Mouse (Mus musculus): ENCODE measurements around the gene Ccno. TPM values are rescaled to one million over a fixed set of nuclear protein-coding genes. Genes with fewer than 3 reads are reported as not detected.
"Not testable (repeated sequence)": the region's sequence is repeated elsewhere in the genome, so short reads cannot be mapped to it uniquely, and the experiment has no call there.

Ccno gene
- total RNA-seq, 2 experiments from 2014 or later: 0.70 to 0.92 TPM

DNA sequence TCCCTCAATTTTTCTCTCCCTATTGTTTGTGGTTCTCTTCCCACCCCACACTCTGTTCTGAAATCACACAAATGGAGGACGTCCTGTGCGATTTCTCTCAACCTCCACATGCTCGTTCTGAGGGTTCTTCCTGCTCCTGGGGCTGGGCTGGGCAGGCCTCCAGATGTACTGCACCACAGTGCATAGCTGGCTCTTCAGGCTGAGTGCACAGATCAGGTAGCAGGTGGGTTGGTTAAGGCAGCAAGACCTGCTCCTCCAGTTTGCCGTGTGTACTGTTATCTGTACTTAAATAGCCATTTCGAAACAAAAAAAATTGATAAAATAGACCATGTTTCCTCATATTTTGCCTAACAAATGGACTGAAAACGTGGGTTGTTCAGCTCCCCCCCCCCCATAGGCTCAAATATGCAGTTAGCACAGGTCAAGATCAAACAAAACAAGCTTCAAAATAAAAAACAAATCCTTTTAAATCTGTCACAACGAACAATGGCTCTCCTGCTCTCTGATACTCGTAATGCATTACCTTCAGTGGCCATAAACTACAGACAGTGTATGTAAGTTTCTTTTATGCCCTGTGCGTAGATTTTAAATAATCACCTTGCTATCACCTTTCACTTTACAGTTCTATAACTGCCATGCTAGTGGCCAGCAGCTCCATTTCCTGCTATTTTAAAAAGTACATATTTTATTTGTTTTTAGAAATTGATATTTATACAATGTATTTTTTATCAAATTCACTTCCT, 13.1 kb downstream of the Ccno start:
- DNase-seq: no peak

- DNase-seq: no peak
Observed at GRCm38 (mm10) chr13:113012683-113013082, 25.1 kb downstream of the Ccno start.

DNA sequence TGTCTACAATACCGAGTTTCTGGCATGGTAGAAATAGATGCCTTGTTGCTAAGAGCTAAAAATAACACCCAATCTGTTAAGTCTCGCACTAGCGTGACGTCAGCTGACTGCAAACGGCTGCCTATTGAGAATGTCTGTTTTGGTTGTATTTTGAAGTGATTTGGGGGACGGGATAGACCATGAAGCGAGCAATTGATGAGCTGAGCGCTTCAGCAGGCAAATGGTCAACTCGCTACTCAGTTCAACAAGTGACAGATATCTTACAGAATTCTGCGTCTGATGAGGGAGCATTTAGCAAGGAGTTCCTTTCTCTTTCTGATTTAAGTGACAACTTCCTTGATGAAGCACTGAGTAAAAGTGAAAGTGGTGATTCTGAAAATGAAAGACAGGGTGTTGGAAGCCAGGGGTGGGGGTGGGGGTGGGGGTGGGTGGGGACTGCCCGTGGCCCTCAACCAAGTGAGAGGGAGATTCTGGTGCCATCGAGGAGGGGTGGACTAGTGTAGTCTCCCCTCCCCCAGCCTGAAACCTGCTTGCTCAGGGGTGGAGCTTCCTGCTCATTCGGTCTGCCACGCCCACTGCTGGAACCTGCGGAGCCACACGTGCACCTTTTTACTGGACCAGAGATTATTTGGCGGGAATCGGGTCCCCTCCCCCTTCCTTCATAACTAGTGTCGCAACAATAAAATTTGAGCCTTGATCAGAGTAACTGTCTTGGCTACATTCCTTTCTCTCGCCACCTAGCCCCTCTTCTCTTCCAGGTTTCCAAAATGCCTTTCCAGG, 25.8 kb downstream of the Ccno start:
- not testable (repeated sequence) for DNase-seq

GRCm38 (mm10) chr13:113021521-113021920, 33.9 kb downstream of the Ccno start:
- DNase-seq: no peak

DNA sequence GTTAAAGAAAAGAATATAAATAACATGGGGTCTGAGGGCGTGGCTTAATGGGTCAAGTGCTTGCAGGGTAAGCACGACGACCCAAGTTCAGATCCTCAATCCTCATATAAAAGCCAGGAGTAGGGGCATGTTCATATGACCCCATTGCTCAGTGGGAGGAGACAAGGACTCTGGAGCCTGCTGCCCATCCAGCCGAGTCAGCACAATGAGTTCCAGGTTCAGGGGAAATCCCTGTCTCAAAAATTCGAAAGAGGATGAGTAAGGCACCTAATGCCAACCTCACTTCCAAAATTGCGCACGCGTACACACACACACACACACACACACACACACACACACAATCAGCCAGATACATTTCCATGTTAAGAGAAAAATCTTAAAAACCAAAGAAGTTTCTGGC, 34.9 kb downstream of the Ccno start:
- DNase-seq: no peak

- DNase-seq: no peak
Observed at GRCm38 (mm10) chr13:113023274-113024143, 35.9 kb downstream of the Ccno start.

DNA sequence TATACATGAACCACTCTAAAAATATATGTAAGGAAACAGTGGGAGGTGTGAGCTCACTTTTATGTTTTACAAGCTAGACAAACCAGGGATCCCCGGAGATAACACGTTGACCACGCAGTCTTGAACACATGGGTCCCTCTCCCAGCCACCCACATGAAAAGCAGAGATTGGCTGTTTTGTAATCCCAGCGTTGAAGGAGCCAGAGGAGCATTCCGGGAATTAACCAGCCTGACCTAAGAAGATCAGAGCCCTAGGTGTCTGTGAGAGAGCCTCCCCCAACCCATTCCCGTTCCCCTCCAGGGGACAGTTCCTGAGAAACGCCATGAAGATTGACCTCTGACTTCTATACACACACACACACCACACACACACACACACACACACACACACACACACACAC, 43.7 kb downstream of the Ccno start:
- DNase-seq: no peak

DNA sequence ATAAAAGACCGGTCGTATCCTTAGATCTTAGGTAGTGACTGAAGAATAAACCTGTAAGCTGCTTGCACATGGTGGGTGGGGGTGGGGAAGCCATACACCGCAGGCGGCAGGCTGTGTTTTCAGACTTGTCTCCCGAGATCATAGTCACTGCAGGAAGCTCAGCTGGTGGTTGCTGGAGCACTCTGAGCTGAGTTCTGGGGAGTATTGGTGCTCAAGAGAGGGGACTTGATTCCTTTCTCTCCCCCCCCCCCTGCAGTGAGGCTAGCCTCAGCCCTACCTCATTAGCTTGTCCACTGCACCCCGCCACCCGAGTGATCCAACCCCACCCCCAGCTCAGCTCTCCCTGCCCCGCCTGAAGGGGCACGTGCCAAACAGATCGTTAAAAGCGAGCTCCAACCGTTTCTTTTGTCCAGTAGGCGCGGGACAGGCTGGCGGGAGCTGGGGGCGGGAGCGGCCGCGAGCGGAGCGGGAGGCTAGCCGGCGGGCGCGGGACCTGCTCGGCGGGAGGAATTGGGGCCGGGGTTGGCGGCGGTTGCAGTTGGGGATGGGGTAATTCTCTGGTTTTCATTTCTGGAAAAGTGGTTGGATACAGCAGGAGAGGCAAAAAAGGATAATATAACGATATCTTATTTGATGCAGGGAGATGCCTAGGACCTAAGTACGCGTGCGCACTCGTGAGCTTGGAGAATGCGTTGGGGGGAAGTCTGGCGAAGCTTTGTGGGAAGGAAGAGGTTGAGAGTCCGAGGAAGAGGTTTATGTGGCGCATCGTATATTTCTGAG, 44.4 kb downstream of the Ccno start:
- DNase-seq: peak; percentile 28 to 34

- DNase-seq: no peak
Observed at GRCm38 (mm10) chr13:113032831-113033230, 45.2 kb downstream of the Ccno start.

GRCm38 (mm10) chr13:113034271-113034886, 46.8 kb downstream of the Ccno start:
- DNase-seq: no peak

DNA sequence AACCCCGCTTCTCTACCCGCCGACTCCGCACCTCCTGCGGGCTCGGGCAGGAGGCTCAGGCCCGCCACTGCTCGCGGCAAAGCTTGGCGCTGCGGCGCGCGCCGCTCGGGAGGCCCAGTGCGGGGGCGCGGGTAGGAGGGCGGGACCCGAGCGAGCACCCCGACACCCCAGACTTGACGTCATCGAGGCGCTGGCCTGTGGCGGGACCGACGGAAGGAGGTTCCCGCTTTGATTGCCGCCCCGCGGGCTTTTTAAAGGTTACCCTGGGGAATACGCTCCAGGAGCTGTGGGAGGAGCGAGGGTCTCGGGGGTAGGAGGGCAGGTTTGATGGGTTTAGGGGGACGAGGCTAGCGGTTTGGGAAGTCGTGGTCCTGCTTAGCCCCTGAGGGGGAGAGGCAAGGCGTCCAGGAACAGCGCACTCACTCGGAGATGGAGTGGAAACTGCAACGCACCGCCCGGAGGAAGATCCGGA, 47.4 kb downstream of the Ccno start, which contains the start of gene Cdc20b:
Gene Cdc20b, plus strand, starts transcription at position 162 of the 472 bp plus-strand sequence.
- DNase-seq: peak; percentile 66 to 74

- peak; percentile 60 to 78 for DNase-seq
Observed at GRCm38 (mm10) chr13:113035852-113036251, 48.2 kb downstream of the Ccno start.

Small RNAs within 50 kb of the gene (microRNA-seq; reads per million reads assigned to microRNA genes)
- gene Mir449a: 155 reads per million, percentile 56 among the genes with 10 or more reads in this experiment
- gene Mir449b: not detected
- 1.2 reads per million for gene Mir449c

Other genes starting within 250 kb of the Ccno start
- gene Plpp1, start 187.0 kb upstream of the Ccno start, total RNA-seq (2021): 100 to 1,000 TPM; 253 to 287 TPM
- gene Mtrex, start 60.4 kb upstream of the Ccno start, total RNA-seq (2021): 10 to 100 TPM; 41.6 to 47.6 TPM
- gene Dhx29, start 60.3 kb upstream of the Ccno start, total RNA-seq (2021): 10 to 100 TPM; 16.2 to 20.7 TPM
- not detected for gene Mcidas, start 6.0 kb downstream of the Ccno start, total RNA-seq (2021)
- not detected for gene Cdc20b, start 47.3 kb downstream of the Ccno start, total RNA-seq (2021)
- 100 to 1,000 TPM; 101 to 120 TPM for gene Gpx8, start 58.6 kb downstream of the Ccno start, total RNA-seq (2021)
- gene Gzma, start 113.2 kb downstream of the Ccno start, total RNA-seq (2021): under 1 TPM; 0.73 to 0.99 TPM
- 10 to 100 TPM in 1 of 2 experiments, 1 to 10 TPM in 1; 6.7 to 10.4 TPM for gene Esm1, start 221.9 kb downstream of the Ccno start, total RNA-seq (2021)
- gene Gzmk, start 238.1 kb downstream of the Ccno start, total RNA-seq (2021): not detected